Mouse (Mus musculus): ENCODE measurements at regions not wholly inside any gene's neighbourhood (a gene's known extent, or its start where the extent isn't known, plus 50 kb on each side); places are given as distances from the start of the nearest gene placed in this dataset.

- DNase-seq (ENCODE audit: low spot score): no peak
Measured at GRCm38 (mm10) chr13:70458406-70458805, 179.0 kb downstream of the Ice1 start.

- no peak for DNase-seq (ENCODE audit: low spot score)
Measured at GRCm38 (mm10) chr13:70464996-70465395, 172.4 kb downstream of the Ice1 start.

- DNase-seq (ENCODE audit: low spot score): no peak
Measured at GRCm38 (mm10) chr13:70474746-70475145, 162.7 kb downstream of the Ice1 start.

- no peak for DNase-seq (ENCODE audit: low spot score)
Measured at GRCm38 (mm10) chr13:70475366-70475765, 162.1 kb downstream of the Ice1 start.

- DNase-seq (ENCODE audit: low spot score): no peak
Measured at GRCm38 (mm10) chr13:70499302-70499701, 138.1 kb downstream of the Ice1 start.
